Mouse (Mus musculus) small intestine, adult 2 months (tissue): ENCODE results near the gene Bms1.

Source experiments
- CTCF ChIP-seq: fragments of 200-500 bp; IDR thresholded peaks from 2 replicates; pipeline ENCODE4 v1.5.1; 2012; ENCODE audit warnings: low read depth, mild to moderate bottlenecking, control low read depth, inconsistent platforms, low read length, moderate library complexity, mixed read lengths; ENCODE audit not compliant: insufficient replicate concordance, insufficient read length; ENCODE audit errors: extremely low read depth
- POLR2A ChIP-seq: fragments of 200-500 bp; IDR thresholded peaks from 2 replicates; pipeline ENCODE4 v1.6.1; 2012; ENCODE audit warnings: low read depth, mild to moderate bottlenecking, control low read depth, inconsistent platforms, low read length, moderate library complexity

DNA sequence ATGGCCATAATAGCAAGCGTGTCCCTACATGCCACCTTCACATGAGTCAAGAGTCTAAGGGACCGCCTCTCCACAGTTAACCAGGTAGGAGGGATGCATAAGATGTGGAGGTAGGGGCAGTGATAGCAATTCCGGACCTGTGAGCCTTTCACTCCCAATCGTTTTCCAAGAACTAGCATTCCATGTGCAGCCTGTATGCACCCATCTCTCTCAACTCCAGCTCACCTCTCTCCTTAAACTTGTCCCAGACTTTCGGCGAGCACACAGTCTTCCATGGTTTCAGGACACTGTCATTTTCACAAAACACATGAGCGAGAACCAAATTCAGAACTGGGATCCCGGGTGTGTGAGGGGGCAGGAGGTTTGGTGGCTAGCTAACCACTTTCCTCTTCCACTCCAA is 35.2 kb upstream of the Bms1 start:
- TF ChIP-seq CTCF (no peak), POLR2A (no peak)
